Mouse (Mus musculus): ENCODE measurements at regions not wholly inside any gene's neighbourhood (a gene's known extent, or its start where the extent isn't known, plus 50 kb on each side); places are given as distances from the start of the nearest gene placed in this dataset. TPM values are rescaled to one million over a fixed set of nuclear protein-coding genes. Genes with fewer than 3 reads are reported as not detected.

GRCm38 (mm10) chr14:111330570-111330969, 344.3 kb upstream of the Slitrk5 start:
- H3K9me3 ChIP-seq: no peaks in the 10 kb centered on the region
- no peak overlapping the region for H3K9ac ChIP-seq
- no peak for ATAC-seq (ENCODE audit: low FRiP score, low read depth)
- H3K27me3 ChIP-seq: no peaks in the 10 kb centered on the region
- 95% methylated on average over 3 of the region's 3 CpGs for WGBS
- H3K4me1 ChIP-seq (replicated peaks): no peaks in the 10 kb centered on the region
- H3K36me3 ChIP-seq: no peaks in the 10 kb centered on the region
- H3K4me3 ChIP-seq: no peak overlapping the region
- H3K4me2 ChIP-seq: no peak overlapping the region
- no peak overlapping the region for H3K27ac ChIP-seq (replicated peaks)

DNA sequence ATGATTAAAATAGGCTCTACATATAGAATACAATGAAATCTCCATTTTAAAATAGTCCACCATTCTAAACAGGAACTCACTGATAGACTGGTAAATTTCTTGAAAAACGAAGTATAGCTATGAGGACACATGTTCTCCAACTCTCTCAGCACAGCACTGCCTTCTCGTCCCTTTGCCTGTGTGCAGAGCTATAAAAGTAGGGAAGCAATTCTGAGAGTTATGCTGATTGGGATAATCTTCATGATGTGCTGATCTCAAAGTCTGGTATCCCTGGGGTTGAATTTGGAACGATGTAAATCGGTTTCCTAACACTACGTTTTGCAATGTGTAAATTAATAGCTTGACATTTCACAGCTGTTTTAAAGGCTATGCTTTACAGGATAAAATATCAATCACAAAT, 321.4 kb upstream of the Slitrk5 start:
- Histone ChIP-seq H3K4me2 (no peak overlapping the region), H3K27ac (replicated peaks) (no peak overlapping the region), H3K4me1 (replicated peaks) (no peaks in the 10 kb centered on the region), H3K9me3 (no peaks in the 10 kb centered on the region), H3K9ac (no peak overlapping the region), H3K36me3 (no peaks in the 10 kb centered on the region), H3K4me3 (no peak overlapping the region), H3K27me3 (no peaks in the 10 kb centered on the region)
- no peak for ATAC-seq (ENCODE audit: low FRiP score, low read depth)
- WGBS: 72% methylated on average over 5 of the region's 5 CpGs

GRCm38 (mm10) chr14:111396803-111397202, 278.1 kb upstream of the Slitrk5 start:
- no peak for ATAC-seq (ENCODE audit: low FRiP score, low read depth)
- Histone ChIP-seq H3K4me2 (no peak overlapping the region), H3K9ac (no peak overlapping the region), H3K27ac (replicated peaks) (no peak overlapping the region), H3K4me3 (no peak overlapping the region), H3K27me3 (no peaks in the 10 kb centered on the region), H3K36me3 (no peaks in the 10 kb centered on the region), H3K9me3 (no peaks in the 10 kb centered on the region), H3K4me1 (replicated peaks) (no peaks in the 10 kb centered on the region)
- 73% methylated on average over 1 of the region's 1 CpGs for WGBS

- no peak for ATAC-seq (ENCODE audit: low FRiP score, low read depth)
- H3K27ac ChIP-seq (replicated peaks): no peak overlapping the region
- 45% methylated on average over 3 of the region's 3 CpGs for WGBS
Observed at GRCm38 (mm10) chr14:111400809-111401208, 274.1 kb upstream of the Slitrk5 start.

GRCm38 (mm10) chr14:111402538-111402937, 272.4 kb upstream of the Slitrk5 start:
- H3K9ac ChIP-seq: no peak overlapping the region
- H3K9me3 ChIP-seq: no peaks in the 10 kb centered on the region
- no peaks in the 10 kb centered on the region for H3K4me1 ChIP-seq (replicated peaks)
- no peak overlapping the region for H3K4me3 ChIP-seq
- WGBS: 75% methylated on average over 1 of the region's 1 CpGs
- H3K4me2 ChIP-seq: no peak overlapping the region
- H3K36me3 ChIP-seq: no peaks in the 10 kb centered on the region
- no peak overlapping the region for H3K27ac ChIP-seq (replicated peaks)
- ATAC-seq (ENCODE audit: low FRiP score, low read depth): no peak
- H3K27me3 ChIP-seq: no peaks in the 10 kb centered on the region

More at GRCm38 (mm10) chr14:111400809-111401208, 274.1 kb upstream of the Slitrk5 start:
- Histone ChIP-seq H3K36me3 (no peaks in the 10 kb centered on the region), H3K9ac (no peak overlapping the region), H3K4me1 (replicated peaks) (no peaks in the 10 kb centered on the region), H3K27me3 (no peaks in the 10 kb centered on the region), H3K4me2 (no peak overlapping the region), H3K9me3 (no peaks in the 10 kb centered on the region), H3K4me3 (no peak overlapping the region)

DNA sequence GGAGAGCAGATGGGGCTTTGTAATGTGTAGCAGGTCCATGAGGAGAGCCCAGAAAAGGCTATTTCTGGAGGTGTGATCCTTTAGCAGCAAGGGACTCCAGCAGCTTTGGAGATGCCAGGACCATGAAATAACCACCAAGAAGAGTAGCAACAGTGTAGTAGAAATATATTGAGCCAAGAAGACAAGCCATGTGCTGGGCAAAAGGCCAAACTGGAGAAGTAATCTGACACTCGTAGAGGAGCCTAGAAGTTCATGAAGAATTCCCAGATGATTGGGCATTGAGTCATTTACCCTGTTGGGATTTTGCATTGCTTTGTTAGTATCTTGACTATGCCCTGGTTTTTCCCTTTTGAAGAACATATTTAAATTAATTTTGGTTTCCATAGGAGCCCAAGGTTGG, 271.3 kb upstream of the Slitrk5 start:
- no peaks in the 10 kb centered on the region for H3K27me3 ChIP-seq
- no peak overlapping the region for H3K27ac ChIP-seq (replicated peaks)
- ATAC-seq (ENCODE audit: low FRiP score, low read depth): no peak
- H3K4me3 ChIP-seq: no peak overlapping the region
- no peaks in the 10 kb centered on the region for H3K36me3 ChIP-seq
- H3K9ac ChIP-seq: no peak overlapping the region
- no peak overlapping the region for H3K4me2 ChIP-seq
- 77% methylated on average over 1 of the region's 1 CpGs for WGBS
- H3K9me3 ChIP-seq: no peaks in the 10 kb centered on the region
- no peaks in the 10 kb centered on the region for H3K4me1 ChIP-seq (replicated peaks)

GRCm38 (mm10) chr14:111413543-111413942, 261.4 kb upstream of the Slitrk5 start:
- Histone ChIP-seq H3K27ac (replicated peaks) (no peak overlapping the region), H3K27me3 (no peaks in the 10 kb centered on the region), H3K9ac (no peak overlapping the region), H3K4me2 (no peak overlapping the region), H3K4me1 (replicated peaks) (no peaks in the 10 kb centered on the region), H3K36me3 (no peaks in the 10 kb centered on the region), H3K9me3 (no peaks in the 10 kb centered on the region), H3K4me3 (no peak overlapping the region)
- peak; percentile 63; the same call in 1 of the 2 replicates for ATAC-seq (ENCODE audit: low FRiP score, low read depth)
- 73% methylated on average over 3 of the region's 3 CpGs for WGBS

DNA sequence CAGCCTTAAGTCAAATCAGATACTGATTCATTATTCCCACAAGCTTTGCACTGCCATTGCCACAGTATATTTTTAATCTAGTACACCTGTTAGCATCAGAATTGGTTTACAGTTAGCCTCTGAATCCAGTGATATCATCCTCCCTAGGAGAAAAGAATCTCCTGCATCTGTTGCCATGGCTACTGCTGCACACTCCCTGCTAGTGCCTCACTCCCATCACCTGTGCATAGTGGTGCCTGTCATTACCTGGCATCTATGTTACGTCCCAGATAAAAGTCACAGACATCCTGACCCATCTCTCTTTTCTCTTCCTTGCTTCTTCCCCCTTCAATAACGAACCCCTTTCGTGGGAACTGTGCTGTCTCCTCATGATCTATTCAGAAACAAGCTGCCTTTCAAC, 256.4 kb upstream of the Slitrk5 start:
- Histone ChIP-seq H3K27ac (replicated peaks) (no peak overlapping the region), H3K27me3 (no peaks in the 10 kb centered on the region), H3K9ac (no peak overlapping the region), H3K36me3 (no peaks in the 10 kb centered on the region), H3K9me3 (no peaks in the 10 kb centered on the region), H3K4me1 (replicated peaks) (no peaks in the 10 kb centered on the region), H3K4me2 (no peak overlapping the region), H3K4me3 (no peak overlapping the region)
- 0 out of 2 replicates have a peak, but pooled peaks have one; percentile 48 for ATAC-seq (ENCODE audit: low FRiP score, low read depth)
- 71% methylated on average over 3 of the region's 3 CpGs for WGBS

- Histone ChIP-seq H3K9ac (no peak overlapping the region), H3K36me3 (no peaks in the 10 kb centered on the region), H3K27me3 (no peaks in the 10 kb centered on the region), H3K9me3 (no peaks in the 10 kb centered on the region), H3K4me2 (no peak overlapping the region), H3K4me3 (no peak overlapping the region), H3K4me1 (replicated peaks) (no peaks in the 10 kb centered on the region), H3K27ac (replicated peaks) (no peak overlapping the region)
- 83% methylated on average over 2 of the region's 2 CpGs for WGBS
- ATAC-seq (ENCODE audit: low FRiP score, low read depth): no peak
Observed at GRCm38 (mm10) chr14:111429101-111429857, 245.6 kb upstream of the Slitrk5 start.

Small RNAs in the stretch of these regions (microRNA-seq; reads per million reads assigned to microRNA genes)
- not detected for gene Gm22802

All from hindbrain, embryonic 15.5 days (tissue).